Mouse (Mus musculus) cerebellum, adult 18-20 months (tissue): ENCODE data around the gene Cchcr1.
"Not testable (repeated sequence)": the region's sequence is repeated elsewhere in the genome, so short reads cannot be mapped to it uniquely, and the experiment has no call there.

Experiments
- DNase-seq, 2 experiments: peaks; one replicate each; pipeline ENCODE4 v3.0.0; 2021

The Cchcr1 gene

GRCm38 (mm10) chr17:35516652-35517500 lies at the start of gene Cchcr1, which contains the start of gene Tcf19:
TSS of gene Cchcr1 (plus strand) at chr17:35517100.
TSS of gene Tcf19 (minus strand) at chr17:35516824.
- DNase-seq = peak; percentile 94 to 96

DNA sequence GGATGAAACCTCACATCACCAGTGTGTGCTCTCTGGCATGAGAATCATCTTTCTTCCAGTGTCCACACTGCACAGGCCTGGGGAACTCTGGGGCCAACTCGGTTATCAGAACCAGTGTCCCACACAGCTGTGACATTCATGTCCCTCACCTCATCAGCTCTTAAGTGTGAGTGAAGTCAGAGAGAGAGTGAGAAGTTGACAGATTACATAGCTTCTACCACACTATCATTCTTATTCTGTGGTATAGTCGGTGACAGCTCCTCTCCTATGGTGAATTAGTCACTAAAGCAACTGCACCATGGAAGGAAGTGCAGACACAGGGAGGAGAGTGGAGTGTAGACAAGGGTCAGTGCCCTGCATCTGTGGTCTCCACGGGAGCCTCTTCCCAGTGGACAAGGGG lies 48.0 kb upstream of the Cchcr1 start:
- not testable (repeated sequence) for DNase-seq

GRCm38 (mm10) chr17:35469842-35470751 lies 46.8 kb upstream of the Cchcr1 start, which contains the start of gene H2-Q10:
TSS of gene H2-Q10 (plus strand) at chr17:35470089.
- DNase-seq = no peak

DNA sequence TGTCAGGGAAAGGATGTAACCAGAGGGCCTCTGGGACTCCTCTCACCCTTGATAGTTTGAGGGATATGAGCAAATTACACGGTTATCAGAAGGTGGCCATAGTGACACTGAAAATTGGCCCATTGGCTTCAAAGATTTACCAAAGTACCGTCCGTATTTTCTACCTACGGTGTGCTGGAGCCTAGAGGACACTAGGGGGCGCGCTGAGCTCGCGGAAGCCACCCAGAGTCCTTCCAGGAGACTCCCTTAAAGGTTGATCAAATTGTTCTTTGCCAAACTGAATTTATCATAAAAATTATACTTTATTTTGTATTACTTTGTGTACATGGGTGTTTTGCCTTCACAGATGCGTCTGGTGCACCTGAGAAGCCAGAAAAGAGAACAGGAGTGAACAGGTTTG lies 32.8 kb upstream of the Cchcr1 start:
- DNase-seq = peak; percentile 39 to 69

- DNase-seq = no peak
These were observed 31.2 kb upstream of the Cchcr1 start for GRCm38 (mm10) chr17:35485702-35486101.

- DNase-seq = no peak
These were observed 30.2 kb upstream of the Cchcr1 start for GRCm38 (mm10) chr17:35486726-35487125.

DNA sequence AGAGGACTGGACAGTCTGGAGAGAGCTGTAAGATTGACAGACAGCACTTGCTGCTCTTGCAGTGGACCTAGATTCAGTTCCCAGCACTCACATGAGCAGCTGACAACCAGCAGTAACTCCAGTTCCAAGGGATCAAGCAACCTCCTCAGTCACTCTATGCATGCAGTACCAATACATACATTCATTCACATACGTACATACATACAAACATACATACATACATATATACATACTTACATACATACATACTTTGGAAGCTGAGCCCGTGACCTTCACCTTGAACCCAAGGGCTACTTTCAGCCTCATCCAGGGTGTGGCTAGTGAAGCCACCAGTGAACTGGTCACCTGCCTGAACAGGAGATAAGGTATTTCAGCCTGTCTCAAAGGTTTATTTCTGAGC lies 28.9 kb upstream of the Cchcr1 start:
- DNase-seq = no peak

DNA sequence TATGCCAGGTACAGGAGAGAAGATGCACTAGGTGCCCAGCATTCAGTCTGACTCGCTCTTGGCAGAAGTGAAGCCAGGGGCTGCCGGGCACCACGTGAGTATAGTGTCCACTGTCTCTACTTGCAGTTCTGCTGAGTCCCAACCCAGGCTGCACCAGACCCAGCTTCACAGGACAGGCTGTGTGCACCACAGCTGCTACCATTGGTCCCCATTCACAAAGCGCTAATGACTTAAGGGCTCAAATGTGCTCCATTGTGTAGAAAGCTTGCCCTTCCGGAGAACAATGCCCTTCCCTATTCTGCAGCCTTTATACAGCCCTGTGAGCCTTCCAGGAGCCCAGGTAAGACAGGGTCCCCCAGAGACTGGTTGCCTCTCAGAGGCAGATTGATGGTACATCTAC lies 26.6 kb upstream of the Cchcr1 start:
- no peak for DNase-seq

DNA sequence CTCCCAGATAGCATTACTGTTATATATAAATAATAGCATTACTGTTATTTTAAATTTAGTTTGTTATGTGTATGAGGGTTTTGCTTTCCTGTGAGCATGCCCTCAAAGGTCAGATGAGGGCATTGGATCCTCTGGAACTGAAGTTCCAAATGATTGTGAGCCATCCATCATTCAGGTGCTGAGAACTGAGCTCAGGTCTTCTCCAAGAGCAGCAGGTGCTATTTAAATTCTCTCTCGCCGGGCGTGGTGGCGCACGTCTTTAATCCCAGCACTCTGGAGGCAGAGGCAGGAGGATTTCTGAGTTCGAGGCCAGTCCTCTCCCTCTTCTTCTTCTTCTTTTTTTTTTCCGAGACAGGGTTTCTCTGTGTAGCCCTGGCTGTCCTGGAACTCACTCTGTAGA lies 19.8 kb upstream of the Cchcr1 start:
- no peak for DNase-seq

DNA sequence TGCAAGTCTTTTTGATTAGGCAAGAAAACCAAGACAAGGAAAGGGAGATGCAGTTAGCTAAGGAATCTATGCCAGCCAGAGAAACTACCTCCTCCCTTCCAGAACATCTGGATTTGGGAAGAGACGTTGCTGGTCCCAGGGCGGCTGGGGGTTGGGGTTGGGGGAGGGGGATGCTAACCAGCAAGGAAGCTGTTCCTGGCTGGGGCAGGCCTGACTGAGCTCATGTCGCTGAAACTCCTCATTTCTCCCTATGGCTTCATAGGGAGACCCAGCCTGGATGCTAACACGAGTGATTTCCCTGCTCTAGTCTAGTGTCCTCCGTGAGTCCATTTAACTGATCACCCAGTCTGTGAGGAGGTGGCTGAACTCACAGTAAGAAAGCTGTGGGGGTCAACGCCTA lies 14.7 kb upstream of the Cchcr1 start:
- DNase-seq = no peak

- DNase-seq = no peak
These were observed 14.1 kb upstream of the Cchcr1 start for GRCm38 (mm10) chr17:35502762-35503161.

DNA sequence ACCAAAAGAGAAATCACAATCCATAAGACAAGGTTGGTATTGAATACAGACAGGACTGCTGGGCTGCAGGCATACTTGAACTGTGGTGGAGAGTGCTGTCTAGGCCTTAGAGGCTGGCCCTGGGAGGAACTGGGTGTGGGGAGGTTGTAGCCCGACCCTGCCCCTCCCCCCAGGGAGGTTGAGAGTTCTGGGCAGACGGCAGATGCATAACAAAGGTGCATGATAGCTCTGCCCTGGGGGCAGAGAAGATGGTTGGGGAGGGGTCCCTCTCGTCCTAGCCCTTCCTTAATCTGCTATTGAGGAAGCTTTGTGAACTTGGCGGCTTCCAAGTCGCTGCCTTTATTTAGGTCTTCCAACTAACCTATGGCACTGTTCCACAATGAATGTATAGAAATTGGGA lies 13.1 kb upstream of the Cchcr1 start:
- no peak for DNase-seq

GRCm38 (mm10) chr17:35504628-35505481 lies 12.0 kb upstream of the Cchcr1 start:
- DNase-seq = no peak

- no peak for DNase-seq
These were observed 11.1 kb upstream of the Cchcr1 start, which contains the start of gene Pou5f1 for GRCm38 (mm10) chr17:35505776-35506175. TSS of gene Pou5f1 (plus strand) at chr17:35506018.

DNA sequence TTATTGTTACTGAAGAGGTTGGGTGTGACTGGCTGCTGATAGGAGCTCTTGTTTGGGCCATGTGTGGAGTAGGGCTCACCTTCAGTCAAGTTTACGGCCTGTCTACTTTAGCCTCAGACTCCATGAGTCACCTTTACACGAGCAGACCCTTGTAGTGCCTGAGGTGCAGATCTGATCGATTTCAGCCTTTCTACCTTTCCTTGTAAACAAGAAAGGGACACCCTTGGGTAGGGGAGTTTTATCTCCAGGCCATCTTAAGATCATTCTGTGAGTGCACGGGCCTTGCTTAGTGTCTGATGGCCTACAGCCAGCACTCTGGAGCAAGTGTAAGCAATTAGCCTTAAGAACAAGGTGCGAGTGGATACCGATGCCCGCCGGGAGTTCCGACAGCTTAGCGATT lies 10.0 kb upstream of the Cchcr1 start:
- DNase-seq = no peak

GRCm38 (mm10) chr17:35507556-35508260 lies 9.2 kb upstream of the Cchcr1 start:
- DNase-seq = no peak

DNA sequence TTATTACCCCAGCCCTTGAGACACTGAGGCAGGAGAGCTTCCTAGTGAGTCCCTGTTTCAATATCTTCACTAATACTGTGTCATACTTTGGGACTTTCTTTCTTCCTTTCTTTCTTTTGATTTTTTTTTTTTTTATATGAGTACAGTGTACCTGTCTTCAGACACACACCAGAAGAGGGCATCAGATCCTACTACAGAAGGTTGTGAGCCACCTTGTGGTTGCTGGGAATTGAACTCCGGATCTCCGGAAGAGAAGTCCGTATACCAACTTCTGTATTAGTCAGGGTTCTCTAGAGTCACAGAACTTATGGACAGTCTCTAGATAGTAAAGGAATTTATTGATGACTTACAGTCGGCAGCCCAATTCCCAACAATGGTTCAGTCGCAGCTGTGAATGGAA lies 8.6 kb upstream of the Cchcr1 start:
- DNase-seq = not testable (repeated sequence)

GRCm38 (mm10) chr17:35509284-35509683 lies 7.6 kb upstream of the Cchcr1 start:
- DNase-seq = no peak

- DNase-seq = peak in 1 of 2 experiments; percentile 18
These were observed 3.8 kb upstream of the Cchcr1 start for GRCm38 (mm10) chr17:35512916-35513626.

DNA sequence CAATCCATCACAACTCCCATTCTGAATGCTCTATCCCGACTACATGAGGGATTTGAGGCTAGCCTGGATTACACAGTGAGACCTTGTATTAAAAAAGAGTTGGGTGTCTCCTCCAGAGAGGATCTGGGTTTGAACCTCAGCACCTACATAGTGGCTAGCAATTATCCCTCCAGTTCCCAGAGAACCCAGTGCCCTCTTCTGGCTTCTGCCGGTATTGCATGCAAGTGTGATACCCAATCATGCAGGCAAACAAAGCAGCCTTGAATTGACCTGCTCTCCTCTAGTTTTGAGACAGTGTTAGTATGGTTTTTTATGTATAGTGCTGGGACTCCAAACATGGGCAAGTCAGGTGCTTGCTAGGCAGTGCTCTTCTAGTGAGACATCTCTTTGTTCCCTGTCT lies 3.0 kb upstream of the Cchcr1 start:
- peak; percentile 58 to 65 for DNase-seq

GRCm38 (mm10) chr17:35514756-35515155 lies 2.1 kb upstream of the Cchcr1 start:
- DNase-seq = no peak
